Mouse (Mus musculus) telencephalon, adult 2 months (tissue): ENCODE data around the gene Kit.

Experiments
- DNase-seq: peaks from one replicate; pipeline ENCODE4 v3.0.0-alpha.2; 2011; ENCODE audit warnings: low read depth, low spot score

Gene Kit

GRCm38 (mm10) chr5:75589552-75590346, 15.0 kb downstream of the Kit start:
- DNase-seq = no peak

DNA sequence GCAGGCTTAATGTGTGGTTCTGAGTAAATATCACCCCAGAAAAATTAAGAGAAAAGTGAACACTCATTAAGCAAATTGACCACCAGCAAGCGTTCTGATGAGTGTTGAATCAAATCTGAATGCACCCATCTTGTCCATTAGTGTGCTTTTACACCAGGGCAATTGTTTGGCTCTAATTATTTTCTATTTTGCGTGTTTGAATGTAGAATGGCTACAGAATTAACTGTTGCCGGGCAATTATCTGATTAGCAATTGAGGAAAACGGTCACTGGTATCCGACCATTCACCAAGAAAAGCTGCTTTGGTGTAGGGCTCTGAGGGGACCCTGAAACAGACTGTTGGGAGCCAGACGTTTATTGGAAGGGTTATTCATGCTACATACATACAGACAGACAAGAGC, 16.2 kb downstream of the Kit start:
- DNase-seq = no peak

DNA sequence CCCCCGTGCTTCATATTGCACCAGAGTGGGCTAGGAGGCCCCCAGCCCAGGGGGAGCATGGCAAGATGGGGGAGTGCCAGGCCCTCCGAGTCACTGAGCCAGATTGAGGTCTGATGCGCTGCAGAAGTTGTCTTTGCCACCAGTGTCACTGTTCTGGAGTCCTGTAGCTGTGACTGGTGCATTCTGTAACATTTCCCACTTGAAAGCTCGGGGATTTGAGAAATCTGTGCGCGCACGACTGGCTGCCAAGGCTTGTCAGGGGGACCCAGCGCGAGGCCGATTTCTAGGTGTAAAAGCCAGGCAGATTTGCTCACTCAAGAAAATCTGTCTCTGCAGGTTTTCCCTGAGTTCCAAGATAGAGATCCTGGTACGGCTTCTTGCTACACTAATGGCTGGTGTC, 16.9 kb downstream of the Kit start:
- no peak for DNase-seq

GRCm38 (mm10) chr5:75595319-75595718, 20.6 kb downstream of the Kit start:
- no peak for DNase-seq

DNA sequence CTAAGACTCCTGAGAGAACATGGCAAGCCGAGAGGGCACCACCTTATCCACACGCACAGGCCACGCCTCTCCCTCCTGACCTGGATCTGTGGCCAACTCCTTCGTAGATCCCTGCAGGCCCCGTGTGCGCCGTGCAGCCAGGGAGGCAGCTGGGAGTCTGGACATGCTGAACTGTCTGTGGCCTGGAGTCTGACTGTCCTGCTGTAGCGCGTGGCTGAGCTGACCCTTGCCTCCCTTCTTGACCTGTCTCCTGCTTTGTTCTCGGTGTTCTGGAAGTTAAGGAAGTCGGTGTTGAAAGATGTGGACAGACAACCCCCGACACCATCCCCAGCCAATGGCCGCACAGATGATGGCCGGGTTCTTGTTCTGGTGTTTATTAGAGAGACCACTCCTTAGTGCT, 21.5 kb downstream of the Kit start:
- DNase-seq = no peak

DNA sequence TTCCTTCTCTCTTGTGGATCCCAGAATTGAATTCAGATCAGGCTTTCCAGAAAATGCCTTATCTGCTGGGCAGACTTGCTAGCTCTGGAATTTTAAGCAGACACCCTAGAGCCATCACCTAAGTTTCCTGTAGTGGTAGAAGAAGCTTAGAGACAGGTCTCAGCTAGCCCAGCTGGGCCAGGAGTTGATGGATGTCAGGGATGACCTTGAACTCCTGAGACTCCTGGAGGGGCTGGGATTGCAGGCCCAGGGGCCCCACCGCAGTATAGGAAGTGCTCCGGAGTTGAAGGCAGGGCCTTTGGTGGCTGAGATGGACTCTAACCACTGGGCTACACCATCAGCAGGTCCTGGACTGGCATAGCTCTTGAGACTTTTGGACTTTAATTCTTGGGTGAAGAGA, 22.6 kb downstream of the Kit start:
- DNase-seq = no peak

DNA sequence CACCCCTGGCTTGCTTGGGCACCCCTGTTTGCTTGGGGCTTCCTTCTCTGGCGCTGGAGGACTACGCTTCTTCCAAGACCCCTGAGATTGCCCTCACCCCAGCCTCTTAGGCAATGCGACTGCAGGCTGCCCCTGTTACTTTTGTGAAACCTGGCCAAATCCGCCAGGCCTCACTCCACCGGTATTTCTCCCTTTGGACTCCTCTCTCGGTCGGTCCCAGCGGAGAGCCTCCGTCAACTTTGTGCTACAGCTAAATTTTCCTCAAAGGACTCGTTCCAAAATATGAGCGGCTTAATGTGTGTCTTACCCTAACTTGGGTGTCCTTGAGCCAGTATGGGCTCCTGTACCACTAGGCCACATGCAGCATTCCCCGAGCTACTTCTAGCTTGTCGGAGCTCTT, 23.8 kb downstream of the Kit start:
- DNase-seq = no peak

GRCm38 (mm10) chr5:75599991-75600390, 25.3 kb downstream of the Kit start:
- DNase-seq = no peak

GRCm38 (mm10) chr5:75604238-75604637, 29.5 kb downstream of the Kit start:
- DNase-seq = no peak

GRCm38 (mm10) chr5:75606898-75607297, 32.2 kb downstream of the Kit start:
- DNase-seq = no peak

- DNase-seq = no peak
Observed at GRCm38 (mm10) chr5:75607971-75608370, 33.3 kb downstream of the Kit start.

DNA sequence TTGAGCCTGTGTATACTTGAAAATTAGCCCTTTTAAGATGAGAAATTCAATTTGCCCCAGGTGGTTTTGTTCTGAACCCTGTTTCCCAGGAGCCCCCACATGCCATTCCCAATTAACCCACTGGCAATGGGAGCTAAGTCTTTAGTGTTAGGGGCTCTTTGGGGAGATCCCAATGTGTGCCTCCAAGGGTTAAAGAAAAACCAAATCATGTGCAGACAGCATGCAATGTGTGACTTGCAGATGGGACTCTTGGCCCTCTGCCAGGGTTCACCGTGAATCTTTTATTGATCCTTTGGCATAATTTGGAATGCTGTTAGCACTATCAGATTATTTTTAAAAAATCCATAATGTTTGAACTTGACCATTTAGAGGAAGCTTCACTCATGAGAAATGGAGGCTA, 37.7 kb downstream of the Kit start:
- no peak for DNase-seq

- DNase-seq = no peak
Observed at GRCm38 (mm10) chr5:75612926-75613325, 38.2 kb downstream of the Kit start.

DNA sequence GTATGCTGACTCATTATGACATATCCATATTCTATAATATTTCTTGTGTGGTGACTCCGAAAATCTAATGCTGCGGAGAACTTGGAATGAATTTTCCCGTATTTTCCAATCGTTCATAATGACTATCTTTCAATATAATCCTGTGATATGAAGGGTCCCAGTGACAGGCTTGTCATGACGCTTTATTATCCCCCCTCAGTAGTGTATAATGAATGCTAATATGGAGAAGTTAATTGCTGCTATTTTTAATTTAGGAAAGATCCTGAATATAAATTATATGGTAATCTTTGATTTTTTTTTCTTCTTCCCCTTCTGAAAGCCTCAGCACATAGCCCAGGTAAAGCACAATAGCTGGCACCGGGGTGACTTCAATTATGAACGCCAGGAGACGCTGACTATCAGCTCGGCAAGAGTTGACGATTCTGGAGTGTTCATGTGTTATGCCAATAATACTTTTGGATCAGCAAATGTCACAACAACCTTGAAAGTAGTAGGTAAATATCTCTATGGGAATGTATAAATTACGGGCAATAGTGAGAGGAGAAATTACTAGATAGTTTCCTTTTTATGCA, 40.4 kb downstream of the Kit start:
- DNase-seq = no peak

- no peak for DNase-seq
Observed at GRCm38 (mm10) chr5:75615624-75616023, 40.9 kb downstream of the Kit start.

DNA sequence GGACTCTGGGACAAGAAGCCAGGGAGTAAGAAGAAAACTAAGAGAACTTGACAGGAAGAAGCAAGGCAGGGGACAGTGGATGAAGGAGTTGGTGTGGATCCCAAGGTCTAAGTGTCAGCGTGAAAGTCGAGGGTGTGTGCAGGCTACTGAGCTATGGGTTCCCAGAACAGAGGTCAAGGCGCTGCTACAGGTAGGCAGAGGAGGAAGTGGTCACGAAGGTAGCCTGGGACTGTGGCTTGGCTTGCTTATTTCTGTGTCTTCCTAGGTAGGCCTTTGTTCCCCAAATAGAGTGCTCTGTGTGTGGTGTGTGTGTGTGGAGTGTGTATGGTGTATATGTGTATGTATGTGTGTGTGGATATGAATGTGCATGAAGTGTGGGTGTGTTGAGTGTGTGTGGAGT, 47.7 kb downstream of the Kit start:
- no peak for DNase-seq

- DNase-seq = no peak
Observed at GRCm38 (mm10) chr5:75623007-75623406, 48.3 kb downstream of the Kit start.

- no peak for DNase-seq
Observed at GRCm38 (mm10) chr5:75623520-75623919, 48.8 kb downstream of the Kit start.

DNA sequence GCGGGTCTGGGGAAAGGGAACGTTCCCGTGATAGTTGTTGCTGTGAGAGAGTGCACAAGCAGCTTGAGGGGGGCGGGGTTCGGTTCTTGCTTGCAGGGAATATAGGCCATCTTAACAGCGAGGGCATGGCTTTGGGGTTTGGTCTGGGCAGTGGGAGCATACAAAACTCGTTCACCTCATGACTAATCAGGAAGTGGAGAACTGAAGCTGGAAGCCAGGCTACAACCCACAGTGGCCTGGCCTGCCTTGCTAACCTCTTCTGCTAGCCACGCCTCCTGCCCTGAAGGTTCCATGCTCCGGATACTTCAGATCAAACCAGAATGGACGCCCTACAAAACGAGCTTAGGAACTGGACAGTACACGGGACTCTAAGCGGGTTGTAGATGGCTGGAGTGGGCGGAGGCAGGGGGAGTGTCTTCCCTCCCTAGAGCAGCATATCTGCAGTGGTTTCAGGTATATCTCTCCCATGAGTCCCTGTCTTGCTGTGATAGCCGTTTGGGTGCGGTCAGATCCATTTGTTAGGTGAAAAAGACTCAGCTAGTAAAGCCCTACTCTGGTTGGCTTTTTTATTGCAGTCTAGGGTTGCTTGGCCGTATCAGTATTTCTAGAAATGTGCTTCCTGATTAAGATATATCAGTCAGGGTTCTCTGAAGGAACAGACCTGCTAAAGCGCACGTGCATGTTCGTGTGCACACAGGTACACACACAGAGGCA, 49.4 kb downstream of the Kit start:
- DNase-seq = no peak

DNA sequence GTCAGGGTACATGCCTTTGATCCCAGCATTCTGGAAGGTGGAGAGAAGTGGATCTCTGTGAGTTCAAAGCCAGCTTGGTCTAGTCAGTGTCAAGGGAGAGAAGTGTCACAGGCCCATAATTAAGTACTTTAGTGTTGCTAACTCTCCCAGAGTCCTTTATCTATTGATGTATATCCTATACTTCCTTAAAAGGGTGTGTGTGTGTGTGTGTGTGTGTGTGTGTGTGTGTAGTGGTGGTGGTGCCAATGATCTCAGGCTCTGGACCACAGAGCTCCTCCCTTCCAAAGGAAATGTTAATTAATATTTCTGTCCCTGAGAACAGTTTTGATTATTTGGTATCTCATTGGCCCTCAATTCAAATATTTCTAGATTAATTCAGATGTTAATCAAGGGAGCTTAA, 50.3 kb downstream of the Kit start:
- DNase-seq = no peak

DNA sequence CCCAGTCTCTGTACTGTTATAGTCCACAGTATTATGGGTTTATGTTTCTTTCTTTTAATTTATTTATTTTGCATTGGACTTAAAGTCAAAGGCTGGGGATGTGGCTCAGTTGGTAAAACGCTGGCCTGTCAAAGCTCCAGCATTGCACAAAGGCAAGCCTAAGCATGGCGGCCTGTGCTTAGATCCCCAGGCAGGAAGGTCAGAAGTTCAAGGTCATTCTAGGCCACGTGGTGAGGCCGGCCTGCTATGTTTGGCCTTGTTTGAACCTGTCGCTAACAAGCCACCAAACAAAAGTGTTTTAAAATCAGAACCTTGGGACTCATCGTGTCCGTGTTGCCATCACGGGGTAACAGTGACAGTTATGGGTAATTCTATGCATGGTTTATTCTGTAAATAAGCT, 51.6 kb downstream of the Kit start:
- no peak for DNase-seq

DNA sequence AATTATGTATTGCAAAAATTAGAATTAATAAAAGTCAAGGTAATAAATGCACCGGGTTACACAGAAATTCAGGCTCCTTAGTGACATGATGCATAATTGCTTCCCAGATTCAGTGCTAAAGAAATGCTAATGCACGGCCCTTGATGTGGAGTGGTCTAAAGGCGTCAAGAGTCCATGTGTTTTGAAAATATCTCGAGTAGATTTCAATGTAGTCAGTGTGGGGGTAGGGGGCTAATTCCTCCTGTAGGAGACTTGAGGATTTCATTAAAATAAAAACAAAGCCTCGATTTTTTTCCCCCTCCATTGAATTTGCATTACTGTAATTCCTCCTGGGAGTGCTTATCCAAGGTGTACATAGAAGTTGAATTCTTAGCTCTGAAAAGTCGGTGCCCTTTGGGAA, 52.0 kb downstream of the Kit start:
- no peak for DNase-seq

DNA sequence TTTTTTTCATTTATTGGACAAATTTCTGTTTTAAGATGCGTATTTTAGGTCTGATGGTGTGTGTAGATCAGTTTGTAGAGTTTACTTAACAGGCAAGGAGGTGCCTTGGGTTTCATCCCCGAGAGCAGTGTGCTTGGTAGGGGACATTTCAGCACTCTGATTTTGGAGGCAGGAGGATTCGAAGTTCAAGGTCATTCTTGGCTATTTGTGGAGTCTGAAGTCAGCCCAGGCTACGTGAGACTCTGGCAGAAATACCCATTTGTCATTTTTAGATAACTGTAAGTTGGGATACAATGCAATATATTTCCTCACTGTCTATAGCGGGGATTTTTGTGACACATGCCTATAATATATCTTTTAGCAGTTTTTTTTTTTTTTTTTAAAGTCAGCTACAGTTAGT, 57.5 kb downstream of the Kit start:
- no peak for DNase-seq
